In the genomic region with DNA sequence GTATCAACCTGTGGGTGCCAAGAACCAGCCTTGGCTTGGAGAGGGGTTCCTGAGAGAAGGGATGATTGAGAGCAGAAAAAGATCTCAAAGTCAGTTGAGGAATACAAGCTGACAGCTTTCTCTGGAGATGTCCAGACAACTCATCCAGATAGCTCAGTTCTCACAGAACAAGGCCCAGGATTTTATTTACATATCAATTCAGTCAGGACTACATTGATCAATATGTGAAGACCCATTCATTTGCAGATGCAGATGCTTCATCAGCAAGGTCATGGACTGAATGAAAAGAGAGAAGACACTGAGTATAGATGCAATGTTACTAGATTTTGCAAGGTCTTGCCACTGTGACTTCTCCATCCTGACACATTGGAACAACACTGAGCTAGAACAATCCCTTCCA, we compare ENCODE assay signal across 35 mouse cellular contexts.
"Had no signal": no experiment of that assay in that cellular context is flagged by ENCODE, and none has a peak within 500 bp of the region (broad histone marks: within the 10 kb centered on the region; RNA-seq: fewer than 3 reads in every experiment).

No protein-coding gene starts in this region.

- ATAC-seq: hindbrain, embryonic 16.5 days; hindbrain, postnatal 0 days; inflammation-experienced regulatory T-cells, adult 6 months; intestine, embryonic 15.5 days; intestine, embryonic 16.5 days; intestine, postnatal 0 days had no signal

- H3K27me3 ChIP-seq: heart, embryonic 12.5 days; heart, embryonic 13.5 days; heart, embryonic 15.5 days; hindbrain, embryonic 12.5 days; hindbrain, embryonic 13.5 days; hindbrain, embryonic 15.5 days; intestine, embryonic 15.5 days; kidney, embryonic 15.5 days had no signal

- DNase-seq: heart, postnatal 10 days; heart, postnatal 14 days; heart, postnatal 36 days; heart, postnatal 4 days; kidney, adult 11 months; kidney, adult 18-20 months; kidney, adult 2 months; kidney, adult 8-10 months; kidney, adult 9 months; kidney, postnatal 10 days; kidney, postnatal 14 days; kidney, postnatal 25 days; kidney, postnatal 36 days; kidney, postnatal 4 days; layer of hippocampus, adult 9-11 months; layer of hippocampus, postnatal 36 days had no signal

- H3K36me3 ChIP-seq: heart, embryonic 12.5 days; heart, embryonic 13.5 days; heart, embryonic 15.5 days; hindbrain, embryonic 10.5 days; hindbrain, embryonic 12.5 days; hindbrain, embryonic 13.5 days; hindbrain, embryonic 15.5 days; intestine, embryonic 15.5 days; kidney, embryonic 15.5 days had no signal

- H3K27ac ChIP-seq: heart, embryonic 13.5 days; heart, embryonic 15.5 days; hindbrain, embryonic 10.5 days; hindbrain, embryonic 12.5 days; hindbrain, embryonic 13.5 days; hindbrain, embryonic 14.5 days; hindbrain, embryonic 15.5 days; hindbrain, postnatal 0 days; intestine, embryonic 15.5 days; kidney, embryonic 15.5 days; kidney, postnatal 0 days; layer of hippocampus, adult 2 months; left cerebral cortex, adult 2 months had no signal

- H3K4me3 ChIP-seq: heart, embryonic 12.5 days; heart, embryonic 13.5 days; heart, embryonic 15.5 days; hindbrain, embryonic 10.5 days; hindbrain, embryonic 12.5 days; hindbrain, embryonic 13.5 days; hindbrain, embryonic 15.5 days; intestine, embryonic 15.5 days; kidney, embryonic 15.5 days; layer of hippocampus, adult 2 months; left cerebral cortex, adult 2 months had no signal

- H3K9me3 ChIP-seq: heart, embryonic 12.5 days; heart, embryonic 13.5 days; heart, embryonic 15.5 days; hindbrain, embryonic 10.5 days; hindbrain, embryonic 12.5 days; hindbrain, embryonic 13.5 days; hindbrain, embryonic 15.5 days; intestine, embryonic 15.5 days; kidney, embryonic 15.5 days had no signal

- H3K4me1 ChIP-seq: heart, embryonic 12.5 days; heart, embryonic 13.5 days; heart, embryonic 15.5 days; hindbrain, embryonic 10.5 days; hindbrain, embryonic 12.5 days; hindbrain, embryonic 13.5 days; hindbrain, embryonic 15.5 days; intestine, embryonic 15.5 days; kidney, embryonic 15.5 days had no signal

- H3K9ac ChIP-seq: heart, embryonic 12.5 days; heart, embryonic 13.5 days; heart, embryonic 15.5 days; hindbrain, embryonic 12.5 days; hindbrain, embryonic 13.5 days; hindbrain, embryonic 14.5 days; hindbrain, embryonic 15.5 days; intestine, embryonic 15.5 days; kidney, embryonic 15.5 days had no signal

- H3K4me2 ChIP-seq: heart, embryonic 11.5 days; heart, embryonic 12.5 days; heart, embryonic 13.5 days; heart, embryonic 15.5 days; hindbrain, embryonic 12.5 days; hindbrain, embryonic 13.5 days; hindbrain, embryonic 14.5 days; hindbrain, embryonic 15.5 days; intestine, embryonic 15.5 days; kidney, embryonic 15.5 days had no signal
